Mouse (Mus musculus): ENCODE data around the gene Mtr. TPM values are rescaled to one million over a fixed set of nuclear protein-coding genes. Genes with fewer than 3 reads are reported as not detected.

Gene Mtr
- polyA plus RNA-seq, 1 experiment, result 8.8 TPM

DNA sequence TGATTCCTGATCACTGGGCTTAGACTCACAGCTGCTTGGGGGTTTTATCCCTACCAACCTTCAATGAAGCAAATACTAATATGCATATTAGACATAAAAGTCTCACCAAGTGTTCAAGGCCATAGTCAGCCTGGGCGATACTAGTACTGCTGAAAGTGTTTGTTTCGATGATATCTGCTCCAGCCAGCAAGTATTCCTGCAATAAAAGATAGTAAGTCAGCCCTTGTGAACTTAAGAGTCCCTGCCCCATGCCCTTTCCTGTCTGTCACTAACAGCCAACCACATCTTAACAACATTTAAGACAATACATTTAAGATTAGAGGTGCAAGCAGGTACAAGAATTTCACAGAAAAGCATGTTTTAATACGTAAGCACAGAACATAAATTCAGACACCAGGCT lies 7.4 kb downstream of the Mtr start:
- TF ChIP-seq CTCF (IDR thresholded peaks at IDR 0.05; ENCODE audit: extremely low read depth, insufficient read depth, low read length), result no peak
- no peak for TF ChIP-seq POLR2A (IDR thresholded peaks at IDR 0.05; ENCODE audit: extremely low read depth, insufficient read depth, low read length)
- no peak overlapping the region for H3K27ac ChIP-seq (ENCODE audit: insufficient read depth, low read length)

DNA sequence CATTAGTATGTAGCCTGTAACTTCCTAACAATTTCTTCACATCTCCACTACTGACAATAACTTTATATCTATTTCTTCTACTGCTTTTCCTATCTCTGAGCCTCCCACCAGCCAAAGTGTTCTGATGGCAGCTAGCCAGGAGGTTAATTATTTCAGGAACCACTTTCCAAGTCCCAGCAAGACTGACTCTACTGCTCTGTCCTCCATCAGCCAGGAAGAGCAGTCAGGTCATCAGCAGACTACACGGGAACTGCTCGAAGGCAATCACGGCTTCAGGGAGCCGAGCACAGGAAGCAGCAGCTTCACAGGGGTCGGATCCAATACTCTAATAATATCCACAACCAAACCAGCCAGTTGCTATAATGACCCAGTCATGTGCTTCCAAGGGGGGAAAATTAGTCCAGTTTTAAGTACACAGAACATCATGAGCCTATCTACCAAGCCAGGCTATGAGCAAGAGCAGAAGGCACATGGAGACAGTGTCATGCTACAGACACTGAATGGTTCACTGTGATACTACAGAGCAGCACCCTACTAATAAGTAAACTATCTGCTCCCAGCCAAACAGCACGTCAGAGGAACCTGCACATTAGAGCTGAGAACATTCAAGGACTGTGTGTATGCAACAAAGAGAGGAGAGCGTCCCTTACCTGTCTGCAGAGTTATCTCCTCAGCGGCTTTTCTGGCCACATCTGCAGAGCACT lies 8.6 kb downstream of the Mtr start:
- H3K4me1 ChIP-seq (ENCODE audit: control insufficient read depth, insufficient read depth, low read length), result no peaks in the 10 kb centered on the region
- TF ChIP-seq POLR2A (IDR thresholded peaks at IDR 0.05; ENCODE audit: extremely low read depth, insufficient read depth, low read length), result no peak
- no peak for TF ChIP-seq CTCF (IDR thresholded peaks at IDR 0.05; ENCODE audit: extremely low read depth, insufficient read depth, low read length)
- no peak overlapping the region for H3K27ac ChIP-seq (ENCODE audit: insufficient read depth, low read length)
- H3K4me3 ChIP-seq (ENCODE audit: insufficient read depth, low read length), result no peak overlapping the region

More for the DNA sequence above, 7.4 kb downstream of the Mtr start:
- no peaks in the 10 kb centered on the region for H3K4me1 ChIP-seq (ENCODE audit: control insufficient read depth, insufficient read depth, low read length)
- H3K4me3 ChIP-seq (ENCODE audit: insufficient read depth, low read length), result no peak overlapping the region

DNA sequence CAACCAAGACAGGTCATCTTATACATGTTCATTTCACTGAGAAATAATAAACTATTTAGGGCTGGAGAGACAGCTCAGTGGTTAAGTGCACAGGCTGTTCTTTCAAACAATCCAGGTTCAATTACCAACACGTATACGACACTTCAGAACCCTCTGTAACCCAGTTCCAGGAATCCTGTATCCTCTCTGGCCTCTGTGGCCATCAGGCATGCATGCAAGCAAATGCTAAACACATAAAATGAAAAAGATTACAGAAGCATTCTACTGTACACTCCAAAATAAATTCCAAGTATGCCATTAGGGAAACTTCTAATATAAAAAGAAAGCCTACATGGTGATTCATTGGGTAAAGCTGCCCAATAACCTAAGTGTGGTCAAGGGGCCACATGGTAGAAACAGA lies 12.0 kb downstream of the Mtr start:
- Histone ChIP-seq H3K4me3 (ENCODE audit: insufficient read depth, low read length) (no peak overlapping the region), H3K27ac (ENCODE audit: insufficient read depth, low read length) (no peak overlapping the region), H3K4me1 (ENCODE audit: control insufficient read depth, insufficient read depth, low read length) (no peaks in the 10 kb centered on the region)
- TF ChIP-seq CTCF (IDR thresholded peaks at IDR 0.05; ENCODE audit: extremely low read depth, insufficient read depth, low read length), result no peak
- no peak for TF ChIP-seq POLR2A (IDR thresholded peaks at IDR 0.05; ENCODE audit: extremely low read depth, insufficient read depth, low read length)

DNA sequence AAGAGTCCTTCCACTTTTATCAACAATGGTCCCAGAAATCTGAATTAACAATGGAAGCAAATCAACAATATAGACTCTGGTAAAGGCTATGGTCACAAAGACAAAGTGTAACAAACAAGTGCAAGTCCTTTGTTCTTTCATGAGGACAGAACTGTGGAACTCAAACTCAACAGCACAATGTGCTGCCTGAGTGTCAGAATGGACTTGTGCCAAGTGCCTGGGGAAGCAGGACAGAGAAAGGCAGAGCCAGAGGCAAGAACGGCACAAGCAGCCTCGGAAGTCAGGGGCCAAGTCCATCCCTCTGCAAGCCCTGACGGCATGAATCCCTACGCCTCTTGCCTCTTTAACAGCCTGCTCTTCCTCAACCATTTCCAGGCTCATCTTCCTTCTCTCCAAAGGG lies 13.9 kb downstream of the Mtr start:
- no peaks in the 10 kb centered on the region for H3K4me1 ChIP-seq (ENCODE audit: control insufficient read depth, insufficient read depth, low read length)
- no peak for TF ChIP-seq POLR2A (IDR thresholded peaks at IDR 0.05; ENCODE audit: extremely low read depth, insufficient read depth, low read length)
- no peak for TF ChIP-seq CTCF (IDR thresholded peaks at IDR 0.05; ENCODE audit: extremely low read depth, insufficient read depth, low read length)
- H3K4me3 ChIP-seq (ENCODE audit: insufficient read depth, low read length), result no peak overlapping the region
- H3K27ac ChIP-seq (ENCODE audit: insufficient read depth, low read length), result no peak overlapping the region

DNA sequence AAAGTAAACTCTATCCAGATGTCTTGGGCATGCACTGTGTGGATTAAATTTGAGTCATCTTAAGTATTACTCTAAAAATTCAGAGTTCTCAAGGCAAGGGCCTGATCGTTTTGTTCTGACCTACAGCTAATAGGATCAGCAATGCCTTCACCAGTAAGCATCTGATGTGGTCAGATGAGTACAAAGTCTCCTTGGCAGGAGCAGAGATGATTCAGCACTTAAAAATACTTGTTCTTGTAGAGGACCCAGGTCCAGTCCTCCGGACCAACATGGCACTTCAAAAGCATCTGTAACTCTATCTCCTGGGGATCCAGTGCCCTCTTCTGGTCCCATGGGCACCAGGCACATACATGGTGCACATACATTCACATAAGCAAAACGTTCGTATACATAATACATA lies 25.8 kb downstream of the Mtr start:
- H3K4me3 ChIP-seq (ENCODE audit: insufficient read depth, low read length), result no peak overlapping the region
- H3K4me1 ChIP-seq (ENCODE audit: control insufficient read depth, insufficient read depth, low read length), result no peaks in the 10 kb centered on the region
- TF ChIP-seq CTCF (IDR thresholded peaks at IDR 0.05; ENCODE audit: extremely low read depth, insufficient read depth, low read length) (no peak), POLR2A (IDR thresholded peaks at IDR 0.05; ENCODE audit: extremely low read depth, insufficient read depth, low read length) (no peak)
- H3K27ac ChIP-seq (ENCODE audit: insufficient read depth, low read length), result no peak overlapping the region

DNA sequence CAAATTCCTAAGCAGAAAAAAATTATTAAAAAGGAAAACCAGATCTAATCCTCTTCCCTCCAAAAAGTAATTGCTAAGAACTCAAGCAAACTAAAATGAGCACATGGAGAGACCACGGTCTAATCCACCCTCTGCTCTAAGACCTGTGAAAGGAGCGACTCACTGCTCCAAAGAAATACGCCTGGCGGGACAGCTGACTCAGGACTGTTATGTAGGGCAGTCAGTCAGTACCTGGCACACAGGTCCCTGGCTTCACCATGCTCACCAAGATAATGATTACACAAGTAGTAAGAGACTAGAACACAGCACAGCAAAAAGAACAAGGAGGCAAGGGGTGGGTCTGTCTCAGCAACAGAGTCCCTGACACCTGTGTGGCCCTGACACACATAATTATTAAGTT lies 29.7 kb downstream of the Mtr start:
- TF ChIP-seq CTCF (IDR thresholded peaks at IDR 0.05; ENCODE audit: extremely low read depth, insufficient read depth, low read length) (no peak), POLR2A (IDR thresholded peaks at IDR 0.05; ENCODE audit: extremely low read depth, insufficient read depth, low read length) (no peak)
- no peak overlapping the region for H3K27ac ChIP-seq (ENCODE audit: insufficient read depth, low read length)
- H3K4me1 ChIP-seq (ENCODE audit: control insufficient read depth, insufficient read depth, low read length), result no peaks in the 10 kb centered on the region
- no peak overlapping the region for H3K4me3 ChIP-seq (ENCODE audit: insufficient read depth, low read length)

DNA sequence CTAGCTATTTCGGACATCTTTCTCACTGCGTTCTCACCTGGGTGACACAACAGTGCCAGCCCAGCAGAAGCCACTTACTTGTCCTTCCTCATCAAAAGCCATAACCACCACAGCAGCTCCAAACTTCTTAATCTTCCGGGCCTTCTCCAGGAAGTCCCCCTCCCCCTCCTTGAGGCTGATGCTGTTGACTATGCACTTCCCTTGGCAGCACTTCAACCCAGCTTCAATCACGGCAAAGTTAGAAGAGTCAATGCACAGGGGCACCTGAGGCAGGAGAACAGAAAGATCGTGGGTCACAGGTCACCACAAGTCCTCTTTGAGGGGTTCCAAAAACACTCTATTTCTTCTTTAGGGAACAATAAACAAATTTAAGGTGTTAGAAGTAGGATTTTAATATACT lies 30.3 kb downstream of the Mtr start:
- TF ChIP-seq POLR2A (IDR thresholded peaks at IDR 0.05; ENCODE audit: extremely low read depth, insufficient read depth, low read length) (no peak), CTCF (IDR thresholded peaks at IDR 0.05; ENCODE audit: extremely low read depth, insufficient read depth, low read length) (no peak)
- no peak overlapping the region for H3K27ac ChIP-seq (ENCODE audit: insufficient read depth, low read length)
- no peak overlapping the region for H3K4me3 ChIP-seq (ENCODE audit: insufficient read depth, low read length)
- no peaks in the 10 kb centered on the region for H3K4me1 ChIP-seq (ENCODE audit: control insufficient read depth, insufficient read depth, low read length)

DNA sequence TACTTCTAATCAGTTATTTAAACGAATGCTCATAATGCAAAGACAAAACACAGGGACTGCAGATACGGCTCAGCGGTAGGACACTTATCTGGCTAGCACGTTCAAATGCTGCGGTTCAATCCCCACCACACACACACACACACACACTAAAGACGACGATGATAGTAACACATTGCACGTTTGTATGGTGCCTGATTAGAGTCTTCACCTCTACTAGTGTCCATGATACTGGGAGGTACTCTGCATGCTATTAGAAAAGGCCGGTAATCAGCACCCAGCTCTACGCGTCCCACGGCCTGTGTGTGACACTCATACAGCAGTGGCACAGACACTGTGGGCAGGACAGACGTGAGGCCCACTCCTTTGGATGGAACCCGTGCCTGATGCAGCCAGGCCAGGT lies 39.3 kb downstream of the Mtr start:
- Histone ChIP-seq H3K4me3 (ENCODE audit: insufficient read depth, low read length) (no peak overlapping the region), H3K27ac (ENCODE audit: insufficient read depth, low read length) (no peak overlapping the region), H3K4me1 (ENCODE audit: control insufficient read depth, insufficient read depth, low read length) (no peaks in the 10 kb centered on the region)
- no peak for TF ChIP-seq POLR2A (IDR thresholded peaks at IDR 0.05; ENCODE audit: extremely low read depth, insufficient read depth, low read length)
- no peak for TF ChIP-seq CTCF (IDR thresholded peaks at IDR 0.05; ENCODE audit: extremely low read depth, insufficient read depth, low read length)

DNA sequence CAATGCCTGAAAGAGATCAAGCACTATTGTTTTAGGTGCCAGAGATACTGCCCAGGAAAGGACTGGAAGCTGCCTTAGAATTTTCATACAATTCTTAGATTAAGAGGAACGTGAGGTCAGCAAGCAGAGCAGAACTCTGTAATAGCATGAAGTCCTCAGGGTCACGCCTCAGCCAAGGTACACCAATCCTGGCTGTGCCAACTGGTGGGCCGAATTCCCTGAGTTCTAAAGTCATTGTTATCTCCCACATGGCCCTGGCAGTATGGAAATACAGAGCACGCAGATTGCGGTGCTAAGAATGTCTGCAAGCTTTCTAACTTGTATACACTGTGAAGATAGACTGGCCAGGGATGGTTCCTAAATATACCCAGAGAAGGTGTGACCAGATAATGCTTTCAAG lies 43.0 kb downstream of the Mtr start:
- Histone ChIP-seq H3K4me1 (ENCODE audit: control insufficient read depth, insufficient read depth, low read length) (no peaks in the 10 kb centered on the region), H3K27ac (ENCODE audit: insufficient read depth, low read length) (no peak overlapping the region), H3K4me3 (ENCODE audit: insufficient read depth, low read length) (no peak overlapping the region)
- TF ChIP-seq CTCF (IDR thresholded peaks at IDR 0.05; ENCODE audit: extremely low read depth, insufficient read depth, low read length) (no peak), POLR2A (IDR thresholded peaks at IDR 0.05; ENCODE audit: extremely low read depth, insufficient read depth, low read length) (no peak)

DNA sequence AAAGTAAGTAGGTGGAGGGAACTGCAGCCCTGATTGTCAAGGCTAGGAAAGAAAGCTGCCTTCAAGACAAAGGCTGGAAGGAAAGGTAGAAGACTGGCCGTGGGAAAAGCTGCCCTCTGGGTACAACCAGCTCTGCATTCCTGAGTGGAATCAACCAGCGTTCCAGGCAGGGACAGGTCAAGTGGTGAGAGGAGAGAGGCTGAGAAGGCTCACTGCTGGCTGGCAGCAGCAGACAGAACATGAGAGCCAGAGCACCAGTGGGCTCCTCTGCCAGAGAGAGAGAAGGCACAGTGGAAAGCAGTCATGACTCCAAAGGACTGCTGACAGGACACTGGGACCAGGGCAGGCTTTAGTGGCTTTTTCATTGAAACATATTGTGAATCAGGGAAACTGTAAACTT lies 46.9 kb downstream of the Mtr start:
- Histone ChIP-seq H3K4me3 (ENCODE audit: insufficient read depth, low read length) (no peak overlapping the region), H3K27ac (ENCODE audit: insufficient read depth, low read length) (no peak overlapping the region), H3K4me1 (ENCODE audit: control insufficient read depth, insufficient read depth, low read length) (no peaks in the 10 kb centered on the region)
- TF ChIP-seq POLR2A (IDR thresholded peaks at IDR 0.05; ENCODE audit: extremely low read depth, insufficient read depth, low read length), result no peak
